Mouse (Mus musculus) gonadal fat pad, adult 2 months (tissue): Measurements from ENCODE around the gene Ptprn2. TPM values are rescaled to one million over a fixed set of nuclear protein-coding genes. Genes with fewer than 3 reads are reported as not detected.

Experiments
- DNase-seq: peaks from one replicate; pipeline ENCODE4 v3.0.0-alpha.2; 2012; ENCODE audit warnings: low read depth
- polyA plus RNA-seq: library from polyadenylated mRNA; depleted of rRNA; stranded (reverse); fragments of >200 nt; gene quantifications from 2 replicates; pipeline ENCODE4 v1.2.3, GENCODE M21; 2012

Gene Ptprn2
- polyA plus RNA-seq, 1 experiment, result 1.7 TPM

- no peak for DNase-seq
These were observed 156.0 kb downstream of the Ptprn2 start for GRCm38 (mm10) chr12:116641339-116642190.

- no peak for DNase-seq
These were observed 156.7 kb downstream of the Ptprn2 start for GRCm38 (mm10) chr12:116642191-116642549.

GRCm38 (mm10) chr12:116646771-116647170, 161.3 kb downstream of the Ptprn2 start:
- no peak for DNase-seq

- peak; percentile 3 for DNase-seq
These were observed 163.2 kb downstream of the Ptprn2 start for GRCm38 (mm10) chr12:116648584-116649206.

GRCm38 (mm10) chr12:116653684-116654083, 168.2 kb downstream of the Ptprn2 start:
- DNase-seq, result no peak

- no peak for DNase-seq
These were observed 174.6 kb downstream of the Ptprn2 start for GRCm38 (mm10) chr12:116660076-116660475.

GRCm38 (mm10) chr12:116661018-116661417, 175.5 kb downstream of the Ptprn2 start:
- no peak for DNase-seq

- no peak for DNase-seq
These were observed 192.2 kb downstream of the Ptprn2 start for GRCm38 (mm10) chr12:116677701-116678100.

GRCm38 (mm10) chr12:116689832-116690231, 204.3 kb downstream of the Ptprn2 start:
- DNase-seq, result no peak

- no peak for DNase-seq
These were observed 224.0 kb downstream of the Ptprn2 start for GRCm38 (mm10) chr12:116709535-116709934.

GRCm38 (mm10) chr12:116710716-116711115, 225.2 kb downstream of the Ptprn2 start:
- no peak for DNase-seq

- no peak for DNase-seq
These were observed 225.6 kb downstream of the Ptprn2 start for GRCm38 (mm10) chr12:116711133-116711532.

GRCm38 (mm10) chr12:116713096-116713495, 227.6 kb downstream of the Ptprn2 start:
- no peak for DNase-seq

GRCm38 (mm10) chr12:116721062-116721461, 235.5 kb downstream of the Ptprn2 start:
- no peak for DNase-seq

GRCm38 (mm10) chr12:116740141-116740540, 254.6 kb downstream of the Ptprn2 start:
- no peak for DNase-seq

GRCm38 (mm10) chr12:116741300-116741699, 255.8 kb downstream of the Ptprn2 start:
- no peak for DNase-seq

GRCm38 (mm10) chr12:116746401-116746800, 260.9 kb downstream of the Ptprn2 start:
- DNase-seq, result no peak

GRCm38 (mm10) chr12:116752784-116753183, 267.3 kb downstream of the Ptprn2 start:
- DNase-seq, result no peak

GRCm38 (mm10) chr12:116763961-116764360, 278.4 kb downstream of the Ptprn2 start:
- no peak for DNase-seq

- DNase-seq, result no peak
These were observed 285.4 kb downstream of the Ptprn2 start for GRCm38 (mm10) chr12:116770911-116771310.

- DNase-seq, result no peak
These were observed 286.0 kb downstream of the Ptprn2 start for GRCm38 (mm10) chr12:116771493-116771892.

- DNase-seq, result no peak
These were observed 286.6 kb downstream of the Ptprn2 start for GRCm38 (mm10) chr12:116772081-116772566.

GRCm38 (mm10) chr12:116773344-116773743, 287.8 kb downstream of the Ptprn2 start:
- DNase-seq, result no peak
